Mouse (Mus musculus) kidney, postnatal 36 days (tissue): ENCODE results near the gene Noa1.

Source experiments
- DNase-seq, 2 experiments: peaks; one replicate each; pipeline ENCODE4 v3.0.0; 2021 to 2022; ENCODE audit warnings: mixed read lengths in 2 of 2

Gene Noa1

DNA sequence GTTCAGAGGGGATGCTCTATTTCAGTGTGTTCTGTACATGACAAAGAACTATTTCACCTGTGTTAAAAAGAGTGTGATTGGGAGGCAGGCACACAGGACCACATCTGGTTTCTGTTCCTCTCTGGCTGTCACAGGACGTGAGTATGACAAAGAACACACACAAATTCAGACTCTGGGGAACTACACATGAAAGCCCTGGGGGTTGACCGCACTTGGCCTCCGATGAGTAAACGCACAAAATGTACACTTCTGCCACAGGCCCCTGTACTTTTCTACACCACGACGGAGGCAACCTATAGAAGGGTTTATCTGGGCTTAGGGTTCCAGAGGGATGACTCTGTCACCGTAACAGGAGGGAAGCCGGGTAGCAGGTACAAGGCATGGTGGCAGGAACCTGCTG is 20.2 kb downstream of the Noa1 start:
- no peak for DNase-seq

DNA sequence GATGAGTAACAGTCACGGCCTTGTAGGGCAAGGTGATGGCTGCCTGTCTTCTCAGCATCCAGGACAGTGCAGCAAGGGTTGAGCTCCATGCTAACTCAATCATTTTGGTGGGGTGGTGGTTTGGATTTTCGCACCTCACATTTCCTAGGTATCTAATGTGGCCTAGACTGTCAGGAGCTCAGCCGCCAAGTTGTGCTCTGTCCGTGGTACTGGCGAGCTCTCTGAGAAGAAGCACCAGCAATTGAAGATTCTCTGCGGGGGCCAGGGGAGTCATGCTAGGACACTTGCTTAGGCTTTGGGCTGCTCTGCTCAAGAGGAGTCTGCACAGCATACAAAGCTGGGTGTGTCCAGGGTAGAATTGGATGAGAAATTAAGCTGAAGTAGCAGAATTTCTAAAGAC is 22.0 kb downstream of the Noa1 start:
- peak in 1 of 2 experiments; percentile 25 for DNase-seq

DNA sequence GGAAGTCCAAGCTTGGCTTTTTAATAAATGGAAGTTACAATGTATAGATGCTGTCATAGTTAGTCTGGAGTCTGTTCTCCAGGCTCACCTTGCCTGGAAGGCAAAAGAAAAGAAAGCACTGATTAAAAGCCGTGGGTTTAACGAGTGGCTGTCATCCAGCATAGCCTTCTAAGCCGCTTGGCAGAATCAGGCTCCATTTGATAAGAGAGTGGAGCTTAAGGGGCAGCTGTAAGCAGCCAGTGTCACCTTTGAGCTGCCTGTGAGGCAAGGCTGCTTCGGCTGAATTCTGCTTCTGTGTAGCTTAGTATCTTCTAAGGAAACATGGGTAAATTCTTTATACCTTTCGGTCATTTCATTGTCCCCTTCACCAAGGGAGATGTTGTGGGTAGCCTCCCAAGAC is 23.0 kb downstream of the Noa1 start:
- no peak for DNase-seq

DNA sequence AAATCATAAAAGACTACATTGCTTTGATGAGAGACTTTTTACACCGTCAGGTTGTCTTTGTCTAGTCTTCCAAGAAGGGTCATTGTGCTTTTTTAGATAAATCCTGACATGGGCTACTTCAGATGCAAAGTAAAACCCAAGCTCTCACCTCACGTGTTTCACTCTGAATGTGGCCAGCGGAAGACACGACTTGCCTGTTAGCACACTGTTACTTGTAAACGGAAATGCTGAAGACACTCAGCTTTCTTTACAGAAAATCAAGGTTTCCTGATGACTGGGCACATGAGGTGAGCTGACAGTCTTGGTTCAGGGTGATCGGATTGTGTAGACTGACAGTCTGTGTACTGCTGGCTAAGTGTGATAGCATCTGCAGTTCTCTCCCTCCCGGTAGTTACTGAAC is 24.2 kb downstream of the Noa1 start:
- DNase-seq = no peak

DNA sequence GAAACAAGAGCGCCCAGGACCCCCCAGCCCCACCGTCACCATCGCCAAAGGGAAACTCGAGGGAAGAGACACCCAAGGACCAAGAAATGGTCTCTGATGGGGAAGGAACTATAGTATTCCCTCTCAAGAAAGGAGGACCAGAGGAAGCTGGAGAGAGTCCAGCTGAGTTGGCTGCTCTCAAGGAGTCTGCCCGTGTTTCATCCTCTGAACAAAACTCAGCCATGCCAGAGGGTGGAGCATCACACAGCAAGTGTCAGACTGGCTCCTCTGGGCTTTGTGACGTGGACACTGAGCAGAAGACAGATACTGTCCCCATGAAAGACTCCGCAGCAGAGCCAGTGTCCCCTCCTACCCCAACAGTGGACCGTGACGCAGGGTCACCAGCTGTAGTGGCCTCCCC is 27.6 kb downstream of the Noa1 start:
- DNase-seq = no peak

DNA sequence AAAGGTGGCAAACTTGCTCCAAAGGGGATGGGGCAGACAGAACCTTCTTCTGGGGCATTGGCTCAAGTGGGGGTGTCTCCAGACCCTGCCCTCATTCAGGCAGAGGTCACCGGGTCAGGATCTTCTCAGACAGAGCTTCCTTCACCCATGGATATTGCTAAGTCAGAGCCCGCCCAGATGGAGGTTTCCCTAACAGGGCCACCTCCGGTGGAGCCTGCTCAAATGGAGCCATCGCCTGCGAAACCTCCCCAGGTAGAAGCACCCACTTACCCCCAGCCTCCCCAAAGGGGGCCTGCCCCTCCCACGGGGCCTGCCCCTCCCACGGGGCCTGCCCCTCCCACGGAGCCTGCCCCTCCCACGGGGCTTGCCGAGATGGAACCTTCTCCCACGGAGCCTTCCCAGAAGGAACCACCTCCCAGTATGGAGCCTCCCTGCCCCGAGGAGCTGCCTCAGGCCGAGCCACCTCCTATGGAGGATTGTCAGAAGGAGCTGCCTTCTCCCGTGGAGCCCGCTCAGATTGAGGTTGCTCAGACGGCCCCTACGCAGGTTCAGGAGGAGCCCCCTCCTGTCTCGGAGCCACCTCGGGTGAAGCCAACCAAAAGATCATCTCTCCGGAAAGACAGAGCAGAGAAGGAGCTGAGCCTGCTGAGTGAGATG is 28.2 kb downstream of the Noa1 start:
- no peak for DNase-seq

DNA sequence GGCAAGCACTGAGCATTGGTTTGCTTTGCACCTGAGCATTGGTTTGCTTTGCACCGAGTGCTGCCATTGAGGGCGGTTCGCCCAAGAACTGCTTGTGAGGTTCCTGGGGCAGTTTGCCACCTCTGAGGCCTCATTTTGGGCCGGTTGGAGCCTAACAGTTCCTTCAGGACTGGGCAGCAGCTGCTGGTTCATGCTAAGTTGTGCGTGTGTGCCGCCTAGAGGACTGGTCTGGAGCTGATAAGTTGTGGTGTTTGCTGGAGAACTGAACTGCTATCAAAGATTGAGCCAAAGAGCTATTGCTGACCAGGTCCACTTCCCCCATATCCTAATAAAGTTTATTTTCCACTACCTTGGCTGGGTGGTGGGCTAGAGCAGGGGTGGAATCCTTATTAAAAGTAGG is 32.7 kb downstream of the Noa1 start:
- no peak for DNase-seq

DNA sequence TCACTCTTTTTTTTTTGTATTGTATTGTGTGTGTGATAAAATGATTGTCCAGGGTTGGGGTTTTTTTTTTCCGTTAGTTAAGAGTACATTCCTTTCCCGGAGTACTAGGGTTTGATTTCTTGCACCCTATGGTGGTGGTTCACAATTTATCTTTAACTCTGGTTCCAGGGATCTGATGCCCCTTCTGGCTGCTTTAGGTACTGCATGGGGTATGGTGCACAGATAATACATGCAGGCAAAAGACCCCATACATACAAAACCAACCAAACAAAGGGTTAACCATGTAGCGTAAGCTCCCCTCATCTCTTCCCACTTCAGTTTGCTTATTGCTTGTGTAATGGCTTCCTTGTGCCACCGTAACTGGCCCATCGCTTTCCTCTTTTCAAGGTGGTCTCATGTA is 33.9 kb downstream of the Noa1 start:
- peak; percentile 21 to 73 for DNase-seq

DNA sequence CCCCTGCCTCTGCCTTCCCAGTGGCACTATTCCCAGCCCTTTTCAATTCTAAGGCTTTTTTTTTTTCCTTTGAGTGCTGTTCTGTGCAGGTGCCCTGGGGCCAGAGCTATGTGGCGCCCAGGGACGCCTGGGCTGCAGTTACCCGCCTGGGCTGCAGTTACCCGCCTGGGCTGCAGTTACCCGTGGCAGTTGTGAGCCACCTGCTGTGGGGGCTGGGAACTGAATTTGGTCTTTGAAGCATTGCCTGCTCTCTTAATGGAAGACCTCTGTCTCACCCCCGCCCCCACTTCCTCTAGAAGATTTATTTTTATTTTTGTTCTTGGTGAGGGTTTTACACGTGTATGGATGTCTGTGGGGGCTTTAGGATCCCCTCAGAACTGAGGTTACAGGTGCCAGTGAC is 36.7 kb downstream of the Noa1 start:
- peak in 1 of 2 experiments; percentile 30 for DNase-seq

DNA sequence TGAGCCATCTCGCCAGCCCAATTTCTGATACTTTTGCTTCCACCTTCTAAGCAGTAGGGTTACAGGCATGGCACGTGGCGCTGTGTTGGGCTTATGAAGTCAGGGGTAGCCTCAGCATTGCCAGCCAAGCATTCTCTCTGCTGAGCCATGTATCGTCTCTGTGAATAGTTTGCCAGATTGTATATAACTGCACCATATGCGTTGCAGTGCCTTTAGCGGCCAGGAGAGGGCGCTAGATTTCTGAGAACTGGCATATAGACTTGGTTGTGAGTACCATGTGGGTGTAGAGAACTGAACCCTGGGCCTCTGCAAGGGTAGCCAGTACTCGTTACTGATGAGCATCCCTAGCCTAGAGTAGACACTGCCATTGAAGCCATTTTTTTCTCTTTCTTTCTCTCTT is 40.5 kb downstream of the Noa1 start:
- peak in 1 of 2 experiments; percentile 31 for DNase-seq

DNA sequence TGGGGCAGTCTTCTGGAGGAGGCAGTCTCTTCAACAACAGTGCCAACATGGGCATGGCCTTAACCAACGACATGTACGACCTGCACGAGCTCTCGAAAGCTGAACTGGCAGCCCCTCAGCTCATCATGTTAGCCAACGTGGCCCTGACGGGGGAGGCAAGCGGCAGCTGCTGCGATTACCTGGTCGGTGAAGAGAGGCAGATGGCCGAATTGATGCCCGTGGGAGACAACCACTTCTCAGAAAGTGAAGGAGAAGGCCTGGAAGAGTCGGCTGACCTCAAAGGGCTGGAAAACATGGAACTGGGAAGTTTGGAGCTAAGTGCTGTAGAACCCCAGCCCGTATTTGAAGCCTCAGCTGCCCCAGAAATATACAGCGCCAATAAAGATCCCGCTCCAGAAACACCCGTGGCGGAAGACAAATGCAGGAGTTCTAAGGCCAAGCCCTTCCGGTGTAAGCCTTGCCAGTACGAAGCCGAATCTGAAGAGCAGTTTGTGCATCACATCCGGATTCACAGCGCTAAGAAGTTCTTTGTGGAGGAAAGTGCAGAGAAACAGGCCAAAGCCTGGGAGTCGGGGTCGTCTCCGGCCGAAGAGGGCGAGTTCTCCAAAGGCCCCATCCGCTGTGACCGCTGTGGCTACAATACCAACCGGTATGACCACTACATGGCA is 41.8 kb downstream of the Noa1 start:
- no peak for DNase-seq

DNA sequence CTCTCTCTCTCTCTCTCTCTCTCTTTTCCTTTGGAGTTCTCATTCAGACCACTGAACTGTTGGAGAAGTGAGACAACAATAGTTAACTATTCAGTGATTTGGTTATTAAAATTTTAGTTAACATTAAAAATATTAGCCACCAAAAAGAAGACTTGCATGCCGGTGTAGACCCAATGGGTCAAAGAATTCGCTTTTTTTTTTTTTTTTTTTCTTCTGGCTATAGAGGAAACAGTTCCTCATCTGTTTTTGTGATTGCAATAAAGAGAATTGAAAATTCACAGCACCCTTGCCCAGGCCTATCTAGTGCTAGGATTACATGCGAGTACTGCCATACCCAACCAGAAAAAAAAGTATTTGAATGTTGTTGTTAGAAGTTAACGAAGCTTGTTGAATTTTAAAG is 42.4 kb downstream of the Noa1 start:
- DNase-seq = no peak

DNA sequence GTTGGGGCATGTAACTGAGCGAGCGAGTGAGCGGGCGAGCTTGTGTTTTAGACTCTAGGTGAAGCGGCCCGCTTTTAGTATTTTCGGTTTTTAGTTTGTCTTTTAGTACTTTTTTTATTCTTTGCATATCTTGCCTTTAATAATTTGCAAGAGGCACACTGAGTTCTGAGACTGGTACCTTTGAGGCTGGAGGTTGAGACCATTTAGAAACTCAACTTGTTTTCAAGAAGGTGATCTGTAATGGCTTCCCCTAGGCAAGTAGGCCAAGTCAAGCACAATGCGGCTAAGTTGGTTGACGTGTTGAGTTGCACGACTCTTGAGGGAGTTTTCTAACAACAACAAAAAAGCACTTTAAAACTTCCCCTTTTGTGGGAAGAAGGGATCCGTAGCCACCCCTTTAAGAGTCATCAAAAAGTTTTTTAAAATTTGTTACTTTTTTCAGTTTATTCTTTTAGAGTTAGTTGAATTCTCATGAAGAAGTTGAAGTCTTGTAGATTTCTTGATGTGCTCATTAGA is 42.9 kb downstream of the Noa1 start:
- DNase-seq = peak in 1 of 2 experiments; percentile 39

DNA sequence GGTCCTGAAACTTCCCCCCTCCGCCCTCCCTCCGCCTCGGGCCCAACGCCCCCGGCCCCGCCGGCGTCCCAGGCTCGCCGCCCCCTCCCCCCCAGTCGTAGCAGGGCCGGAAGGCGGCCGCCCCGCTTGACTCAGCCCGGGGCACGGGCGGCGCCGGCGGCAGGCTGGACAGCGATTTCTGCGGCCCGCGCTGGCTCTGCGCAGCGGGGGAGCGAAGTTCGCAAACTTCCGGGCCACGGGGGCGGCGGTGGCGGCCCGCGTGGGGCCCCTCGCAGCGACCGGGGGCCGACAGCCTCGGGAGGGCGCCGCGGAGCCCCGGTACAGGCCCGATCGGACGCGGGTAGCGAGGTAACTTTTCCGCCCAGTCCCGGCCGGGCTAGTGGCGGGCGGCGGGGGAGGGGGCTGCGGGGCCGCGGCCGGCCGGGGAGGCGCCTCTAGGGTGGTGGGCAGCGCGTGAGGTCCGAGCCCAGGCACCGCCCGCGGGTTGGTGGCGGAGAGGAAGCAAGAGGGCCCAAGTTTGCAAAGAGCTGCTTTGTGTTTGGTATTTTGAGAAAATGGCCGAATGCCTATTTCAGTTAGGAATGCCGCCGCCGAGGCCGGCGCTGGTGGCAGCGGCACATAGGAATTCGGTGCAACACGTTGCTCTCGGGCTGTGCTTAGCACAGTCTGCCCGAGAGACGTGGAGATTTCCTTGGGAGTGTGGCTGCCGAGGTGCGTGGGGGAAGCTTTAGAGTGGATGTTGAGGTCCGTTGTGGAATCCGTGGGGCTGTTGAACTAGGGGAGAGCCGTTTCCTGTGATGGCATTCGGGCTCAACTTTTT is 43.6 kb downstream of the Noa1 start:
- peak; percentile 50 to 80 for DNase-seq

DNA sequence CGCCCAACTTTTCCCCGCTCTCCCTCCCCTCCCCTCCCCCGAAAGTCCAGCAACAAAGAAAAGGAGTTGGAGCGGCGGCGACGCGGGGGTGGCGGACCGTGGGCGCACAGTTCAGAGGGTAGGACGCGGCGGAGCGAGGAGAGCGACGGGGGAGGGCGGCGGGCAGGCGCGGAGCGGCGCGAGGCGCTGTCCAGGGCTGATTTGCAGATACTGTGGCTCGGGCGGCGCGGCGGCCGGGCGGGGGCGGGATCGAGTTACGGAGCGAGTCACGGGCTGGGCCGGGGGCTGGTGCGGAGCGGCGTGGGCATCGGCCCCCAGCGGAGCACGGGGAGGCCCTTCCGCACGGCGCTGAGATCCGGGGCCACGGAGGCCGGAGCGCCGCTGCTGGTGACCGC is 44.2 kb downstream of the Noa1 start:
- peak; percentile 79 to 88 for DNase-seq

DNA sequence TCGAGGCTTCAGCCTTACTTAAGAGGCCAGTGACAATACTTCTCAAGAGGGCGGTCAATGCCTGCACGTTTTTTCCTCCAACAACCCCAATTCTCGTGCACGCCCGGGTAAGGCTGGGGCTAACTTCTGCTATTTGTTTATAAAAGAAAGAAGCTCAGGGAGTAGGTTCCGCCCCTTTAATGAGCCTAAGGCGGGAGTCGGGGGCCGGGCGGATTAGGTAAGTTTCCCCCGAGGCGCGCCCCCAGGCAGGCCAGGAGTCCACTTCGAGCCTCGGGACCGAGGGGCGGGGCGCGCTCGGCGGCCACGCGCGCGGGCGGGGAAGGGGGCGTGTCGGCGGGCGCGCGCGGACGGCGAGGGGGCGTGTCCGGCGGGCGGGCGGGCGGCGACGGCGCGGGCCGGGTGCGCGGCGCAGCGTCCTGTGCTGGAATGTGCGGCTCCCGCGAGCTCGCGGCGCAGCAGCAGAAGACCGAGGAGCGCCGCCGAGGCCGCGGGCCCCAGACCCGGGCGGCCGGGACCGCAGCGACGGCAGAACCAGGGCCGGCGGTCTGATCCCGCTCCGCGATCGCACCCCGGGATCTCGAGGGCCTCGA is 44.7 kb downstream of the Noa1 start, which contains the start of gene Rest:
Gene Rest, plus strand, starts transcription at position 411 of the 590 bp plus-strand sequence.
- peak; percentile 87 to 92 for DNase-seq

DNA sequence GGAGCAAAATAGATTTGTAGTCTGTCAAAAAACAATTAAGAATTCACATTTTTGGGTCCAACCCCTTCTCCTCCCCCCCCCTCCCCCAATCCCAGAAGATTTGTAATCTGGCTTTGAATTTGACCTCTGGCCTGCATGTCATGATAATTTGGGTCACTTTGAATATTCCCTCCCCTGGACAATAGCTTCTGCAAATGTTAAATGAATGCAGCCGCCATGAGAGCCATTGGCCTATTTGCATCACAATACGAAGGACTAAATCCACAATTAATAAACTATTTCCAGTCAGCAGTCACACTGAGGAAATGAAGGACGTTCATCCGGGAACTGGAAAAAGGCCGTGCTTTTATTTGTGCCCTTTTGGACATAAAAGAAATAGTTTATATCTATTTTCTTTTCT is 47.8 kb downstream of the Noa1 start:
- DNase-seq = no peak

DNA sequence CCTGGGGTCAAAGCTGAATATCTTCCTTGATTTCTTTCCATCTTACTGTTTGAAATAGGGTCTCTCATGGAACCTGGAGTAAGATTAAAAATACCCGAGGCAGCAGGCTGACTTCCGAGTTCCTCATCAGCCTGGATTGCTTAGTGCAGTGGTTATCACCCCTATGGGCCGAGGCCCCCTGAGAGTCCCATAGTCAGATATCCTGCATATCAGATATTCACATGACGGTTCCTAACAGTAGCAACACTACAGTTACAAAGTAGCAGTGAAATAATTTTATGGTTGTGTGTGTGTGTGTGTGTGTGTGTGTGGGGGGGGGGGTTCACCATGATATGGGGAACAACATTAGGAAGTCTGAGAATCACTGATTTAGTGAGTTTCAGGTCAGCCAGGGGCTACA is 48.7 kb downstream of the Noa1 start:
- DNase-seq = no peak

DNA sequence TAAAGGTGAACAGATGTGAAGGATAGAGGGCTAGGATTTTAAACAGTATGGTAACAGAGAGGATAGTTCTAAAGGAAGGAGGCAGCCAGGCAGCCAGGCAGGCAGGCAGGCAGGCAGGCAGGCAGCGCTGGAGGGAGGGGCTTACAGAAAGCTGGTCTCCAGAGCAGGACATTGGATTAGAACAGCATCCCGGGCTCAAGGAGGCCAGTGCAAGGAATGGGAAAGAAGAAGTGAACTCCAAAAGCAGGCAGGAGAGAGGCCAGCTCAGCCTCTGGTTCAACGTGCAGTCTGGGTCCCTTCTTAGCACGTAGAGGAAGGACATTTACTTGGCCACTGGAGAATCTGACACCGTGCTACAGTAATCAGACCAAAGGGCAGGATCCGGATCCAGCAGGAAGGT is 49.7 kb downstream of the Noa1 start:
- DNase-seq = peak; percentile 36 to 37

DNA sequence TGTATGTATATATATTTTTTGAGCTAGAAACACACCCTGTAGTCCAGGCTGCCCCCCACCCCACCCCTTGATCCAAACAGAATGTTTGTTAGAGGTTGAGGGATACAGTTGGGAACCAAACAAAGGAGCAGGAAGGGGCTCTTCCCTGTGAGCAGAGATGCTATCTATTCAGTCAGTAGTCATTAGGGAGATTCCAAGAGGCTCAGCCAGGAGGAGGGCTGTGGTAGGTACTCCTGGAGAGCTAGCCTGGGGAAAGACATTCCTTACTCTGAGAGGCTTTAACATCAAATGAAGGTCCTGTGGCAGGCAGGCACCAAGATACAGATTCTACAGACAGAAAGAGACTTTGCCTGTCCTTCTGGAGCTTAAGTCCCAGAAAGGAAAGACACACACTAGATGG is 50.6 kb downstream of the Noa1 start:
- no peak for DNase-seq

DNA sequence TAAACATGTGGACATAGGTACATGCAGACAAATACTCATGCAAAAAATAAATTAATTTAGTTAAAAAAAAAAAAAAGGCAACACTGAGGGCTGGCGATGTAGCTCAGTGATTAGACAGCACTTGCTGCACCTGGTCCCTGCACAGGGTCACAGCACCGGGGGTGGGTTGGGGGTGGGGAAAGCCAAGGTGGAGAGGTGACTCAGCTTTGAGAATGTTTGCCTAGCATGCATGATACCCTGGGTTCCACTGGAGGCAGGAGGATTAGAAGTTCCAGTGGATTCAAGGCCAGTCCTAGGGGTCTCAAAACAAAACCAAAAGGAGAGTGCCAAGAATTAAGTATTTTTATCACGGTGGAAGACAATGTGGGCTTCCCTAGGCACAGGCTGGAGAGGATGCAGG is 52.3 kb downstream of the Noa1 start:
- DNase-seq = no peak

DNA sequence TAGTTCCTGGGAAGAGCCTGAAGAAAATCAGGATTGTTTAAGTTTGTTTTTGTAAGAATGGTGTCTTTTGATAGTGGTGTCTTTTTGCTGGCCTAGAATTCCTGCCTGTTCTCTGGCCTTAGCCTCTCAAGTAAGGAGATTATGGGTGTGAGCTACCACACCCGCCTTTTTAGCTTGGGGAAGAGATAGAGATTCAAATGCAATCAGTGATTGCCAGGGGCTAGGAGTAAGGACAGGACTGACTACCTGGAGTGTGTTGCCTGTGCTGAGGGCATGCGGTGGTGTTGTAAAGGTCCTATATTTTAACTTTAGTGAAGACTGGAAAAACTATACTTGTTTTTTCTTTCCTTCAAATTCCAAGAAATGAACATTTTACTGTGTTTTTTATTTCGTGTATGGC is 55.5 kb downstream of the Noa1 start:
- DNase-seq = no peak

DNA sequence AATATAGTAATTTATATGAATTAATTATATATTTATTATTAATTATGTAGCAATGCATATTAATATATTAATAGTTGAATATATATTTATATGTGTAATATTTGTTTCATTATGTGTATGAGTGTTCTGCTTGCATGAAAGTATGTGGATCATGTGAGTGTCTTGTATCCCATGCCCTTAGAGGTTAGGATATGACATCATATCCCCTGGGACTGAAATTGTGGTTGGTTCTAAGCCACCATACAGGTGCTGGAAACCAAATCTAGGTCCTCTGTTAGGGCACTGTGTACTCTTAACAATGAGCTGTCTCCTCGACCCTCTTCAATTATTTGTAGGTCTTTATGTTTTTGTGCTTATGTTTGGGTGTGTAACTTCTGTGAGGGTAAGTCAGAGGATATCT is 56.7 kb downstream of the Noa1 start:
- no peak for DNase-seq
